ENCODE assay signal across 13 mouse cellular contexts in genomic region chr13:52652253-52652628, GRCm38 (mm10).
"Had no signal": no experiment of that assay in that cellular context is flagged by ENCODE, and none has a peak within 500 bp of the region (broad histone marks: within the 10 kb centered on the region; RNA-seq: fewer than 3 reads in every experiment).

No protein-coding gene starts in this region.

- H3K4me1 ChIP-seq: liver, embryonic 15.5 days; midbrain, embryonic 15.5 days had no signal

- H3K27ac ChIP-seq: kidney, embryonic 15.5 days; liver, embryonic 15.5 days; midbrain, embryonic 10.5 days; midbrain, embryonic 15.5 days had no signal

- H3K9me3 ChIP-seq: kidney, embryonic 15.5 days; liver, embryonic 15.5 days; midbrain, embryonic 10.5 days; midbrain, embryonic 15.5 days had no signal

- H3K27me3 ChIP-seq: midbrain, embryonic 15.5 days had no signal

- H3K4me3 ChIP-seq: kidney, embryonic 15.5 days; liver, embryonic 15.5 days; midbrain, embryonic 10.5 days; midbrain, embryonic 15.5 days had no signal

- H3K9ac ChIP-seq: kidney, embryonic 15.5 days; liver, embryonic 15.5 days; midbrain, embryonic 15.5 days had no signal

- H3K36me3 ChIP-seq: kidney, embryonic 15.5 days; liver, embryonic 15.5 days; midbrain, embryonic 10.5 days; midbrain, embryonic 15.5 days had no signal

- H3K4me2 ChIP-seq: liver, embryonic 11.5 days; liver, embryonic 15.5 days; midbrain, embryonic 15.5 days had no signal

- ATAC-seq: midbrain, embryonic 15.5 days had no signal

- DNase-seq: kidney, adult 11 months; kidney, postnatal 36 days; layer of hippocampus, adult 9-11 months; layer of hippocampus, postnatal 36 days; lung, adult 2 months; lung, postnatal 36 days; right cerebral cortex, postnatal 14 days; thymus, postnatal 36 days had no signal
